Mouse (Mus musculus) embryonic stem cell, embryonic (primary cell): ENCODE measurements around the gene Tti1.

Source experiments
- CTCF ChIA-PET, 4 experiments: fragments of 300-600 bp in 2 of 4; fragments of 350-600 bp in 2 of 4; sonication (Branson Sonifier 250); formaldehyde crosslinking; loops; one replicate each; lab custom pipeline; 2022; ENCODE audit warnings: inconsistent platforms in 2 of 4; lab: Charles Lee
- POLR2A ChIA-PET, 4 experiments: fragments of 300-600 bp in 2 of 4; fragments of 350-600 bp in 2 of 4; sonication (Branson Sonifier 250); formaldehyde crosslinking; loops; one replicate each; lab custom pipeline; 2022; ENCODE audit warnings: antibody characterized with exemption in 4 of 4, inconsistent platforms in 1 of 4; lab: Charles Lee

The Tti1 gene

GRCm38 (mm10) chr2:158054596-158054995, 26.4 kb upstream of the Tti1 start:
- CTCF ChIA-PET, result no interaction called here
- POLR2A ChIA-PET, result interaction anchor here in 2 of 4 experiments (1.1 to 1.6 kb wide), 4 partner anchors 9 to 100 kb away, joined by 3 to 6 read pairs (median 4); no protein-coding TSS in a partner anchor

DNA sequence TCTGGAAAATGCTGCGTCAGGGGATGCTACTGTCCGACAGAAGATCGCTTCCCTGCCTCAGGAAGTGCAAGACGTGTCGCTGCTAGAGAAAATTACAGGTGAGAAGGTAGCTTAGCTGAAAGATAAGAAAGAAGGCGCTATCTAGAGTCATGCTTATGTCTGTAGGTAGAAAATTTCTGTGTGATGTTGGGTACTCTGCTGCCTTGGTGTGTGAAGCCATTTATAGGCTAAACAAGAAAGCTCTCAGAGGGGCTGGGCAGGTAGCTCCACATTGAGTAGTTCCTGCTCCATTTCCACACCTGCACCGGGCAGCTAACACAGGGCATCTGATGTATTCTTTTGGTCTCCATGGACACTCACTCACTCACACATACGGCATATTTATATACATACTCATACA, 21.9 kb upstream of the Tti1 start:
- CTCF ChIA-PET, result interaction anchor here in 3 of 4 experiments (0.7 to 1.6 kb wide), 3 partner anchors 8 to 27 kb away, joined by 3 to 5 read pairs (median 3); no protein-coding TSS in a partner anchor
- POLR2A ChIA-PET, result interaction anchor here in 1 of 4 experiments (0.9 kb wide), 1 partner anchor 20 kb away, joined by 4 read pairs; no protein-coding TSS in a partner anchor

DNA sequence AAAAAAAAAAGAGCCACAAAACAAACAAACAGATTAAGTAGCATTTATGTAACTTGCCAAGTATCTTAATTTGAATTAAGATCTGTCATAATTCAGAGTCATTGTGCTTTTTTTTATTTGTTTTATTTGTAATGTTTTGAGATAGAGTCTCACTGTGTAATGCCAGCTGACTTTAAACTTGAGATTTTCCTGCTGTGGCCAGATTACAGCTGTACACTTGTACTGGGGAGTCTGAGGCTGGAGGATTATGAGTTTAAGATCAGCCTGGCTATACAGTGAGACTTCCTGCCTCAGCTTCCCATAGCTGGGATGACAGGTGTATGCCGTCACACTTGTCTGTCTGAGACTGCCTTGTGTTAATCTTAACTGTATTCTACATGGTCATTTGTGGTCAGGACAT, 20.5 kb upstream of the Tti1 start:
- POLR2A ChIA-PET, result interaction anchor here in 3 of 4 experiments (0.6 kb wide), 4 partner anchors 20 to 146 kb away, joined by 3 to 5 read pairs (median 4); partner anchors contain the start of genes Rprd1b (in 1 of the 3) and Tti1 (in 1 of the 3)
- CTCF ChIA-PET, result interaction anchor here in 3 of 4 experiments (0.6 to 1.9 kb wide), 9 partner anchors 9 to 1309 kb away, joined by 3 to 11 read pairs (median 4); no protein-coding TSS in a partner anchor

GRCm38 (mm10) chr2:158047903-158048302, 19.7 kb upstream of the Tti1 start:
- ChIA-PET POLR2A (interaction anchor here in 1 of 4 experiments (0.6 kb wide), 2 partner anchors 20 to 129 kb away, joined by 3 to 4 read pairs; no protein-coding TSS in a partner anchor), CTCF (interaction anchor here (0.5 to 1.9 kb wide), 24 partner anchors 10 to 1310 kb away, joined by 3 to 11 read pairs (median 3); no protein-coding TSS in a partner anchor)

DNA sequence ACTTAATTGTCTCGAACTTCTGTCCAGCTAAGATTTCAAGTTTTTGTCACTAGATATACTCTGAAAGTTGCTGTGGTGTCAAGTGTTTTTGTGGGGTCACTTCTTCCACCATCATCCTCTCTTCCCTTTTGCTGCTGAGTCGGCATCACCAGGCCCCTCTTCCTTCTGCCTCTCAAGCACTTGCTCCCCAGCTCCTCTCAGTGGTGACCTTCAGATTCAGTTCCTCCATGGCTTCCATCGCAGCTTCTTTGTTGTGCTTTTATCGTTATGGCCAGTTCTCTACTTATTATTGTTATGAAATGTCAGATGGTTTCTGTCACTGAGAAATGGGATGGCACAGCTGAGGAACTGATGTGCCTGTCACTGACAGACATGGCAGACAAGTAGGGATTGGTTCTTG, 18.0 kb upstream of the Tti1 start:
- CTCF ChIA-PET, result interaction anchor here in 2 of 4 experiments (0.9 to 1.4 kb wide), 2 partner anchors 157 to 162 kb away, joined by 3 to 4 read pairs; no protein-coding TSS in a partner anchor
- POLR2A ChIA-PET, result interaction anchor here in 2 of 4 experiments (0.7 to 2.4 kb wide), 4 partner anchors 9 to 18 kb away, joined by 3 to 10 read pairs (median 6); partner anchors contain the start of genes Rprd1b (in 1 of the 2) and Tti1 (in 1 of the 2)

GRCm38 (mm10) chr2:158043504-158043903, 15.3 kb upstream of the Tti1 start:
- CTCF ChIA-PET, result interaction anchor here in 1 of 4 experiments (0.6 to 1.4 kb wide), 2 partner anchors 152 to 298 kb away, joined by 3 to 4 read pairs; no protein-coding TSS in a partner anchor
- POLR2A ChIA-PET, result interaction anchor here in 2 of 4 experiments (0.6 to 1.3 kb wide), 5 partner anchors 11 to 1202 kb away, joined by 3 to 4 read pairs (median 3); partner anchors contain the start of genes Rprd1b (in 1 of the 2) and Tti1 (in 1 of the 2)

- POLR2A ChIA-PET, result no interaction called here
- CTCF ChIA-PET, result no interaction called here
Observed at GRCm38 (mm10) chr2:158040396-158040795, 12.2 kb upstream of the Tti1 start.

- ChIA-PET POLR2A (no interaction called here), CTCF (no interaction called here)
Observed at GRCm38 (mm10) chr2:158039662-158040061, 11.4 kb upstream of the Tti1 start.

GRCm38 (mm10) chr2:158037571-158037970, 9.3 kb upstream of the Tti1 start:
- ChIA-PET CTCF (interaction anchor here in 1 of 4 experiments (1.6 kb wide), 1 partner anchor 10 kb away, joined by 5 read pairs; no protein-coding TSS in a partner anchor), POLR2A (interaction anchor here in 2 of 4 experiments (0.9 to 1.5 kb wide), 3 partner anchors 9 to 321 kb away, joined by 3 to 8 read pairs (median 5); partner anchors contain the start of genes Rprd1b (in 1 of the 2) and Tti1 (in 1 of the 2))

- CTCF ChIA-PET, result interaction anchor here in 1 of 4 experiments (1.6 kb wide), 1 partner anchor 11 kb away, joined by 5 read pairs; no protein-coding TSS in a partner anchor
- POLR2A ChIA-PET, result interaction anchor here (0.6 to 1.5 kb wide), 6 partner anchors 8 to 1828 kb away, joined by 3 to 8 read pairs (median 4); partner anchors contain the start of genes Rprd1b (in 1 of the 4) and Tti1 (in 1 of the 4)
Observed at GRCm38 (mm10) chr2:158036953-158037352, 8.7 kb upstream of the Tti1 start.

- ChIA-PET CTCF (interaction anchor here in 2 of 4 experiments (0.5 to 1.6 kb wide), 3 partner anchors 11 to 439 kb away, joined by 3 to 5 read pairs (median 5); no protein-coding TSS in a partner anchor), POLR2A (interaction anchor here in 1 of 4 experiments (0.7 to 1.5 kb wide), 4 partner anchors 8 to 305 kb away, joined by 3 to 8 read pairs (median 3); partner anchors contain the start of genes Rprd1b and Tti1)
Observed at GRCm38 (mm10) chr2:158036408-158036807, 8.2 kb upstream of the Tti1 start.

GRCm38 (mm10) chr2:158035813-158036212, 7.6 kb upstream of the Tti1 start:
- POLR2A ChIA-PET, result interaction anchor here in 1 of 4 experiments (0.7 to 1.0 kb wide), 3 partner anchors 23 to 305 kb away, joined by 3 read pairs; no protein-coding TSS in a partner anchor
- CTCF ChIA-PET, result interaction anchor here in 2 of 4 experiments (0.5 to 1.4 kb wide), 2 partner anchors 12 to 143 kb away, joined by 3 read pairs; no protein-coding TSS in a partner anchor

DNA sequence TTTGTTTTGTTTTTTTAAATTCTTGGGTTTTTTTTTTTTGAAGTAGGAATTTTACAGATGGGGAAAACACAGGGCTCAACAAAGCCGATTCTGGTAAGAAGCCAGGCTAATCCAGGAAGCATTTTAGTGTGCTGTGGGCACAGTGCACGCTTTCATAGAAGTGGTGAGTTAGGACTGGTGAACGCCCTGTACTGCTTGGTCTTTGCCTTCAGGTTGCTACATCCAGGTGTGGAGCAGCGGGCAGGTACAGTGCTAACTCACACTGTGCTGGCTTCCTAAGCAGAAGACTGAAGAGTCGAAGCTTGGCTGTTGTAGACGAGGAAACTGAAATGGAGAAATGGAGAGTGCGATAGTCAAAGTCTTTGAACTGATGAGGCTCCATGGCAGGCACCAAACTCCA, 1.8 kb upstream of the Tti1 start:
- ChIA-PET CTCF (interaction anchor here in 1 of 4 experiments (0.6 kb wide), 1 partner anchor 423 kb away, joined by 4 read pairs; no protein-coding TSS in a partner anchor), POLR2A (interaction anchor here in 1 of 4 experiments (1.0 to 2.0 kb wide), 2 partner anchors 16 to 20 kb away, joined by 4 to 8 read pairs; no protein-coding TSS in a partner anchor)

DNA sequence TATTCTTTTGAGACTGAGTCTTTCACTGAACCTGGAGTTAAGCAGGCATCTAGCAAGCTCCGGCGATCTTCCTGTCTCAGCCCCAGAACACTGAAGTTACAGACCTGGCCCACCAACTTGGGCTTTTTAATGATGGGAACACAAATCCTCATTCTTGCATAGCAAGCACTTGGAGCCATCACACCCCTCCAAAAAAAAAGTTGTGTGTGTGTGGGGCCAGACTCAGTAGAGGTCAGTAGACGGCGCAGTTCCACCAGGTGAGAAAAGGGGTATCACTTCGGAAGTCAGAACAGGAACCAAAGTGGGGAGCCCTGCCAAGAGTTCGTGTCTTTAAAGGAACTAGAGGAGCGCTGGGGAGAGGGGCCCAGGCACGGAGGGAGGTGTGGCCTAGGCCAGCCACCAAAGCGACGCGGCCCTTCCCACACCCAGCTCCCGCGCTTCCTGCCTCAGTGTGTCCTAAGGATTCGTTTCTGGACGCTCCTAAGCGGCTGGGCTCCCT, 329 bp downstream of the Tti1 start:
- CTCF ChIA-PET, result interaction anchor here in 3 of 4 experiments (0.9 to 1.2 kb wide), 3 partner anchors 46 to 84 kb away, joined by 3 to 13 read pairs (median 3); no protein-coding TSS in a partner anchor
- POLR2A ChIA-PET, result interaction anchor here (0.7 to 3.1 kb wide), 19 partner anchors 9 to 231 kb away, joined by 3 to 24 read pairs (median 3); no protein-coding TSS in a partner anchor

DNA sequence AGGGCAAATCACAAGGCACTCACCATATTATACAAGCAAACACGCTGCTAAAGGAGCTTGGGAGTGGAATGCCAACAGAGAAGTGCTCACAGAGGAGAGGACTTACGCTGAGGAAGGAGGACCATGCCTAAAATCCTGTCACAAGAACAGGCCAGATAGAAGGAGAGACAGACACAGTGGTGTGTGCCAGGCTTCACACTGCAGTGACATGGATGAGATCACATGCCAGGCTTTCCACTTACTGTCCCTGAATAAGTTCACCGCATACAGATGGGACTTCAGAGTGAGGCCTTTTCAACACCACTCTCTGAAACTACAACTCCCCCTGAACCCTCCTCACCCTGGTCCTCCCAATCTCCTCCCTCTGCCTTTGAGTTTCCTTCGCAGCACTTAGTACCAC, 10.9 kb downstream of the Tti1 start:
- ChIA-PET POLR2A (interaction anchor here in 3 of 4 experiments (1.0 to 2.9 kb wide), 4 partner anchors 10 to 12 kb away, joined by 3 to 17 read pairs (median 4); no protein-coding TSS in a partner anchor), CTCF (interaction anchor here in 2 of 4 experiments (0.5 to 0.8 kb wide), 2 partner anchors 76 to 241 kb away, joined by 3 to 4 read pairs; no protein-coding TSS in a partner anchor)

DNA sequence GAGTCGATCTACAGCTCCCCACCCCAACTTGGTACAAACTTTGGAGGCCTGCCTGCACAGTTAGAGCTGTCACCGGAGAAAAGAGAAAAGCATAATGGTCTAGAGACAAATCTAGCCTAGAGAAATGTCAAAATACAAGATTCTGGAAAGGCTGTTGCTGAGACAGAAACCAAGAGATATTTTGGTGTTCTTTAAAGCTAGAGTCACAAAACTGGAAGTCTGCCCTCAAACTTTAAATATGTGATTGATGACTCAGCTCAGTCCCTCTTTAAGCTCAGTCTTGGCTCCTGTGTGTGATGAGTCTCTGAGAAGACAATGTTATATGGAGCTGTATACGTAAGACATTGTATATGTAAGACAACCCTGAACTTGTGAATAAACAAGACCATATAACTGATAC, 15.6 kb downstream of the Tti1 start:
- ChIA-PET POLR2A (no interaction called here), CTCF (interaction anchor here in 3 of 4 experiments (0.5 to 0.6 kb wide), 3 partner anchors 71 to 177 kb away, joined by 3 to 4 read pairs (median 3); no protein-coding TSS in a partner anchor)

DNA sequence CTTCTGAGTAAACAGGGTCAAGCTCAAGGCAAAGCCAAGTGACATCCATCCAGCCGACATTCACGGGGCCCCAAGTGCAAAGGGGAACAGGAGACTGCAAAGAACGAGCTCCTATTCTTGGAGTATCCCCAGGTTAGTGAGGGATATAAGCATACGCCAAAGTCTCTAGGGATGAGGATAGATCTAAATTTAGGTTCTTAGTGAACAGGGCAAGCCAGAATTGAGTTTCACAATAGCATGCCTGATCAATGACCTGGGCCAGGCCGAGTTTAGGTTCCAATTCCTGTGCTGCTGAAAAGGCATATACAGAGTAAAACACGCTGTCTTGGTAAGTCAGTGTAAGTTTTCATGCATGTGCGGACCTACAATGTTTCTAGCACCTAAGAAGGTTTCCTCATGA, 18.9 kb downstream of the Tti1 start:
- CTCF ChIA-PET, result interaction anchor here in 3 of 4 experiments (0.6 to 1.1 kb wide), 4 partner anchors 250 to 1204 kb away, joined by 3 to 9 read pairs (median 4); no protein-coding TSS in a partner anchor
- POLR2A ChIA-PET, result interaction anchor here in 2 of 4 experiments (0.6 to 1.6 kb wide), 4 partner anchors 15 to 34 kb away, joined by 3 to 5 read pairs (median 4); partner anchors contain the start of genes Rprd1b (in 1 of the 2) and Tti1 (in 1 of the 2)

- CTCF ChIA-PET, result interaction anchor here in 1 of 4 experiments (0.6 to 2.3 kb wide), 2 partner anchors 69 to 408 kb away, joined by 5 to 8 read pairs; no protein-coding TSS in a partner anchor
Observed at GRCm38 (mm10) chr2:158005641-158006040, 22.6 kb downstream of the Tti1 start.

More at GRCm38 (mm10) chr2:158005641-158006040, 22.6 kb downstream of the Tti1 start:
- POLR2A ChIA-PET, result interaction anchor here in 1 of 4 experiments (1.1 kb wide), 1 partner anchor 11 kb away, joined by 5 read pairs; no protein-coding TSS in a partner anchor
